Mouse (Mus musculus): ENCODE results near the gene Sbp. TPM values are rescaled to one million over a fixed set of nuclear protein-coding genes. Genes with fewer than 3 reads are reported as not detected.

Gene Sbp
- total and polyA plus RNA-seq, 3 experiments = not detected

- TF ChIP-seq JUN (IDR thresholded peaks at IDR 0.05; ENCODE audit: insufficient read depth, low read depth, low read length) = peak; percentile 34; the same call in 1 of the 2 replicates
- TF ChIP-seq ZKSCAN1 (IDR thresholded peaks at IDR 0.05; ENCODE audit: borderline replicate concordance, low read depth, low read length) = no peak
- TF ChIP-seq MAFK (IDR thresholded peaks at IDR 0.05; ENCODE audit: insufficient replicate concordance, low read length) = no peak
- TF ChIP-seq CHD2 (IDR thresholded peaks at IDR 0.05; ENCODE audit: low read length) = no peak
- no peak for TF ChIP-seq HCFC1 (IDR thresholded peaks at IDR 0.05; ENCODE audit: low read depth, low read length)
- no peak for TF ChIP-seq BHLHE40 (IDR thresholded peaks at IDR 0.05; ENCODE audit: low read depth, low read length)
- TF ChIP-seq SMC3 (IDR thresholded peaks at IDR 0.05; ENCODE audit: low read depth, low read length) = no peak
- TF ChIP-seq JUND (conservative IDR thresholded peaks at IDR 0.05; ENCODE audit: low read depth, low read length) = 0 out of 2 replicates have a peak, but pooled peaks have one; percentile 32
These were observed 38.9 kb downstream of the Sbp start, which contains the start of gene Prss30 (continued) for GRCm38 (mm10) chr17:23980297-23980909.

GRCm38 (mm10) chr17:23982912-23983311 is 41.4 kb downstream of the Sbp start:
- Histone ChIP-seq H3K27ac (ENCODE audit: insufficient read depth, low read depth) (no peak overlapping the region), H3K4me2 (ENCODE audit: insufficient read depth, low read depth, poor library complexity, severe bottlenecking) (peak overlapping the region; percentile 43; the same call in 1 of the 2 replicates), H3K4me1 (ENCODE audit: control insufficient read depth in 1 of 2, insufficient read depth in 2 of 2) (peaks cover 15 to 48% of the 10 kb centered on the region in 2 experiments), H3K9ac (ENCODE audit: insufficient read depth, low read depth) (no peak overlapping the region), H3K27me3 (replicated peaks) (peaks cover 20% of the 10 kb centered on the region), H3K36me3 (replicated peaks in 1 of 2; ENCODE audit: control insufficient read depth in 1 of 2, insufficient read depth in 1 of 2, low read length in 1 of 2) (no peaks in the 10 kb centered on the region), H3K9me3 (replicated peaks; ENCODE audit: low read length) (no peaks in the 10 kb centered on the region), H3K79me2 (replicated peaks; ENCODE audit: control insufficient read depth, extremely low read depth, insufficient read depth, poor library complexity, severe bottlenecking) (no peaks in the 10 kb centered on the region), H3K4me3 (replicated peaks in 1 of 3; ENCODE audit: low read depth in 2 of 3, low read length in 2 of 3, poor library complexity in 1 of 3) (no peak overlapping the region)
- in situ Hi-C loops (cut with MboI; ENCODE audit: low pct_ligation_motif_present, low pct_unique_long_range_greater_than_20kb, low sequenced_read_pairs) = no loop called here
- peak; percentile 43 for DNase-seq (ENCODE audit: extremely low read depth)
- dilution Hi-C loops (cut with MboI; ENCODE audit: extremely low pct_ligation_motif_present, extremely low pct_unique_long_range_greater_than_20kb, low sequenced_read_pairs) = no loop called here
- TF ChIP-seq BHLHE40 (IDR thresholded peaks at IDR 0.05; ENCODE audit: low read depth, low read length) (peak; percentile 23; the same call in 1 of the 2 replicates), HCFC1 (IDR thresholded peaks at IDR 0.05; ENCODE audit: low read depth, low read length) (peak; percentile 48; the same call in 1 of the 2 replicates), ZNF384 (IDR thresholded peaks at IDR 0.05; ENCODE audit: low read depth, low read length) (no peak), IRF4 (IDR thresholded peaks at IDR 0.05; ENCODE audit: low read depth, low read length) (peak; percentile 27; the same call in 1 of the 2 replicates), MEF2A (IDR thresholded peaks at IDR 0.05; ENCODE audit: borderline replicate concordance, low read depth, low read length) (peak; percentile 88), RCOR1 (conservative IDR thresholded peaks at IDR 0.05; ENCODE audit: low read depth, low read length) (no peak), JUN (IDR thresholded peaks at IDR 0.05; ENCODE audit: insufficient read depth, low read depth, low read length) (no peak; the same call in 1 of the 2 replicates), RAD21 (IDR thresholded peaks at IDR 0.05; ENCODE audit: low read depth, low read length) (no peak), CHD2 (IDR thresholded peaks at IDR 0.05; ENCODE audit: low read length) (0 out of 2 replicates have a peak, but pooled peaks have one; percentile 55), ZMIZ1 (IDR thresholded peaks at IDR 0.05; ENCODE audit: low read depth, low read length) (no peak), CHD1 (IDR thresholded peaks at IDR 0.05; ENCODE audit: low read depth, low read length) (no peak), ETS1 (conservative IDR thresholded peaks at IDR 0.05; ENCODE audit: low read depth, low read length) (0 out of 2 replicates have a peak, but pooled peaks have one; percentile 45), POLR2AphosphoS2 (IDR thresholded peaks at IDR 0.05; ENCODE audit: low read depth, low read length) (no peak), MYC (IDR thresholded peaks at IDR 0.05; ENCODE audit: low read depth, low read length) (no peak)

Data from CH12.LX (cell line).